Mouse (Mus musculus): ENCODE results near the gene Arhgap28. TPM values are rescaled to one million over a fixed set of nuclear protein-coding genes. Genes with fewer than 3 reads are reported as not detected.
"Not testable (repeated sequence)": the region's sequence is repeated elsewhere in the genome, so short reads cannot be mapped to it uniquely, and the experiment has no call there.

Gene Arhgap28
- polyA plus RNA-seq, 1 experiment = 9.4 TPM

GRCm38 (mm10) chr17:67866541-67867241 lies 137.2 kb downstream of the Arhgap28 start:
- DNase-seq (ENCODE audit: low read depth) = peak; percentile 14
- TF ChIP-seq POLR2A (IDR thresholded peaks at IDR 0.05; ENCODE audit: borderline replicate concordance, extremely low read depth, insufficient read depth, insufficient read length, poor library complexity, severe bottlenecking) (no peak), CTCF (IDR thresholded peaks at IDR 0.05; ENCODE audit: borderline replicate concordance, extremely low read depth, insufficient read depth, insufficient read length) (no peak)

GRCm38 (mm10) chr17:67866026-67866425 lies 137.9 kb downstream of the Arhgap28 start:
- TF ChIP-seq POLR2A (IDR thresholded peaks at IDR 0.05; ENCODE audit: borderline replicate concordance, extremely low read depth, insufficient read depth, insufficient read length, poor library complexity, severe bottlenecking) = no peak
- no peak for TF ChIP-seq CTCF (IDR thresholded peaks at IDR 0.05; ENCODE audit: borderline replicate concordance, extremely low read depth, insufficient read depth, insufficient read length)
- peak; percentile 41 for DNase-seq (ENCODE audit: low read depth)

DNA sequence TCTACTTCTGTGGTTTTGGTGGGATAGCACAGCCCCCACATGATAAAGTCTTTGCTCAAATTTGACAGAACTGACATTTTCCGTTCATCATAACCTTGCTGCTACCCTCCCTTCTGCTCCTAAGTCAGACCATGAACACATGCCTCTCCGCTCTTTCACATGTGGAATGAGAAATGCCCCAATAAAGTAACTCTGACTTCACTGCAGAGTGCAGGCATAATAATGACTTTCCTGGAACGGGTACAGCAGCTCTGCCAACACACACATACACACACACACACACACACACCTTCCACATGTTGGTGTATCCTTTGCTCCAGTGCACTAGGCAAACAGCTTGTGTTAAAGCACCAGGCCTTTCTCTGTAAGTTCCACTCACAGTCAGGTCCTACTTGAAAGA lies 139.0 kb downstream of the Arhgap28 start:
- no peak for DNase-seq (ENCODE audit: low read depth)
- TF ChIP-seq POLR2A (IDR thresholded peaks at IDR 0.05; ENCODE audit: borderline replicate concordance, extremely low read depth, insufficient read depth, insufficient read length, poor library complexity, severe bottlenecking) (no peak), CTCF (IDR thresholded peaks at IDR 0.05; ENCODE audit: borderline replicate concordance, extremely low read depth, insufficient read depth, insufficient read length) (no peak)

- TF ChIP-seq CTCF (IDR thresholded peaks at IDR 0.05; ENCODE audit: borderline replicate concordance, extremely low read depth, insufficient read depth, insufficient read length) (no peak), POLR2A (IDR thresholded peaks at IDR 0.05; ENCODE audit: borderline replicate concordance, extremely low read depth, insufficient read depth, insufficient read length, poor library complexity, severe bottlenecking) (no peak)
- DNase-seq (ENCODE audit: low read depth) = no peak
Measured at GRCm38 (mm10) chr17:67864363-67864762, 139.6 kb downstream of the Arhgap28 start.

DNA sequence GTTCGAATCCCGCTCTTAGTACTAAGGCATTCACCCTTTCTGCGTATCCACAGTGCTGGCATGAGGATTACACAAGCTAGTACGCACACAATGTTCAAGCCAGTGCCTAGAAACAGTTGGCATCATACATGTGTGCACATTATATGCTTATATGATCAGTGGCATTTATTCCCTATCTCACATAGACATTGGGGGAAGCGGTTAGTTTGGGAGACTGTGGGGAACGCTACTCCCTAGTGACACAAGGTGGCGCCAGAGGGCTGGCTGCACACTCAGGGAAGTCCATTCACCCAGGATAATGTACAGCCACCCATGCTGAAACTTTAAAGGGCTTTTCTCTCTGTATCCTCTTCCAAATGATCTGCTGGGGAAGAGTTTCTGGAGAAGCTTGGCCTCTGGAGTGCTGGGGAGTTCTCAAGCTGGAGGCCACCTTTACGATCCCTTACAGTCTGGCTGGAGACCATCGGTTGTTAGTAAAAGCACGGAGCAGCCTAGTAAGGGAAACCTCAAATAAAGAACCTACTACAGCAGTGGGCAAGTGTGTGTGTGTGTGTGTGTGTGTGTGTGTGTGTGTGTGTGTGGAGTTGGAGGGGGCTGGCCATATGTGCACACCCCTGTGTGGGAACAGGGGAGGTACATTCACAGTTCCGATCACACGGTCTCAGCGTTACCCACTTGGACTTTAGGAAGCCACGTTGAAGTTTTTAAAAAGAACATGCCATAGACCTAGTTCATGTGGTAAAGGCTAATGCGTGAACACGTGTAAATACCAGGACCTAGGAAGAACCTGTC lies 142.0 kb downstream of the Arhgap28 start:
- peak; percentile 84 for DNase-seq (ENCODE audit: low read depth)
- TF ChIP-seq POLR2A (IDR thresholded peaks at IDR 0.05; ENCODE audit: borderline replicate concordance, extremely low read depth, insufficient read depth, insufficient read length, poor library complexity, severe bottlenecking) (no peak), CTCF (IDR thresholded peaks at IDR 0.05; ENCODE audit: borderline replicate concordance, extremely low read depth, insufficient read depth, insufficient read length) (peak; percentile 97)

DNA sequence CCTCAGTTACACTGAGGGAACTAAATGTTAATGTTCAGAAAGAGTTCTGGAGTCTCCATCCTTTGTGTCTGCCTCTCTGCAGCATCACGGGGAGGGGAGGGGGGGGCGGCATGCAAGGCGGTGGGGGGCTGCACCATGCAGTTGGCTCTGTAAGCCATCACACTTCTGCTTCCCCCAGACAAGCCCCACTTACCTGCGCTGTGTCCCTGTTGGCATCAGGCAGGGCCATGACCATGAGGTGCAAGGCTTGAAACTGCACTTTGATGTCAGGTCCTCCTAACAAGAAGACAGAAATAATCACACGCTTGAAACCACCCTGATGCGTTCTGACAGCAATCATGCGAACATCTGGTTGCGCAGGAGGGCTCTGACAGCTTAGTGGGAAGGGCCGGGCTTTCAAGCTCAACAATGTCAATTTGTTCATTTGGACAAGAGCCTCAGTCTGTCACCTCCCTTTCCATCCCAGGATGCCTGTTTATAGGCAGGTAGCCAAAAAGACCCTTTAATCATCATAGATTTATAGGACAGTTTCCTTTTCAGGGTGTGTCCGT lies 142.8 kb downstream of the Arhgap28 start:
- TF ChIP-seq POLR2A (IDR thresholded peaks at IDR 0.05; ENCODE audit: borderline replicate concordance, extremely low read depth, insufficient read depth, insufficient read length, poor library complexity, severe bottlenecking) = no peak
- TF ChIP-seq CTCF (IDR thresholded peaks at IDR 0.05; ENCODE audit: borderline replicate concordance, extremely low read depth, insufficient read depth, insufficient read length) = no peak
- peak; percentile 43 for DNase-seq (ENCODE audit: low read depth)

GRCm38 (mm10) chr17:67841494-67841893 lies 162.4 kb downstream of the Arhgap28 start:
- DNase-seq (ENCODE audit: low read depth) = not testable (repeated sequence)

- TF ChIP-seq POLR2A (IDR thresholded peaks at IDR 0.05; ENCODE audit: borderline replicate concordance, extremely low read depth, insufficient read depth, insufficient read length, poor library complexity, severe bottlenecking) (no peak), CTCF (IDR thresholded peaks at IDR 0.05; ENCODE audit: borderline replicate concordance, extremely low read depth, insufficient read depth, insufficient read length) (no peak)
- DNase-seq (ENCODE audit: low read depth) = no peak
Measured at GRCm38 (mm10) chr17:67838948-67839347, 165.0 kb downstream of the Arhgap28 start.

DNA sequence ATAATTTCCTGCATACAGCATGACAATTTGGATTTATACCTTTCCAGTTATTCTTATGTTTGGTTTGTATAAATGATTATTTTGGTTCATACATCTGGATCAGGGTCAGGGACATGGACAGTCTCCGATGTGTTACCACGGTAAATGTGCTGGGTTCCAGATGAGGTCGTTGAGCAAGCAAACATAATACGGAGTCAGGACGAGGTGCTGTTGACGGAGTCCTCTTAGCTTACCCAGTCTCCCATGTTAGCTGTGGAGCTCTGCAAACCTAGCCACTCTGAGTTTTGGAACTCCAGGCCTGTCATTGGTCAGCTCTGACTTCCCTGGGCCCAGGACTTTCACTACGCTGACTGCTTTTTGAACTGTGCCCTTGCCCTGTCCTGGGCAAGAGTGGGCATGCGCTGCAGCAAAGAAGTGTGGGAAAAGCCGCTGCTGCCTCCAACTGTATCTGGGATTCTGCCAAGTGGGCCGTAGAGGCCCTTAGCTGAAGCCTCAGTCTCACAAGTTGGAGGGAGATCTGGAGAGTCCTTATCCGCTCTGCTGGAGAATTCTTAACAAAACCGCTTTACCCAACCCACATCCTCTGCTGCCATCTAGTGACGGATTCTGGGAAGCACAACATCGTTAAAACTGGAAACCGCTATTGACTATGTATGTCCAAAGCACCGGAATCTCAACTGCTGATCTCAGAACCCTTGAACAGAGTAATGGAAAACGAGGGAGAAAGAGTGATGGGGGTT lies 166.4 kb downstream of the Arhgap28 start:
- peak; percentile 90 for DNase-seq (ENCODE audit: low read depth)
- TF ChIP-seq CTCF (IDR thresholded peaks at IDR 0.05; ENCODE audit: borderline replicate concordance, extremely low read depth, insufficient read depth, insufficient read length) (peak; percentile 85), POLR2A (IDR thresholded peaks at IDR 0.05; ENCODE audit: borderline replicate concordance, extremely low read depth, insufficient read depth, insufficient read length, poor library complexity, severe bottlenecking) (no peak)

DNA sequence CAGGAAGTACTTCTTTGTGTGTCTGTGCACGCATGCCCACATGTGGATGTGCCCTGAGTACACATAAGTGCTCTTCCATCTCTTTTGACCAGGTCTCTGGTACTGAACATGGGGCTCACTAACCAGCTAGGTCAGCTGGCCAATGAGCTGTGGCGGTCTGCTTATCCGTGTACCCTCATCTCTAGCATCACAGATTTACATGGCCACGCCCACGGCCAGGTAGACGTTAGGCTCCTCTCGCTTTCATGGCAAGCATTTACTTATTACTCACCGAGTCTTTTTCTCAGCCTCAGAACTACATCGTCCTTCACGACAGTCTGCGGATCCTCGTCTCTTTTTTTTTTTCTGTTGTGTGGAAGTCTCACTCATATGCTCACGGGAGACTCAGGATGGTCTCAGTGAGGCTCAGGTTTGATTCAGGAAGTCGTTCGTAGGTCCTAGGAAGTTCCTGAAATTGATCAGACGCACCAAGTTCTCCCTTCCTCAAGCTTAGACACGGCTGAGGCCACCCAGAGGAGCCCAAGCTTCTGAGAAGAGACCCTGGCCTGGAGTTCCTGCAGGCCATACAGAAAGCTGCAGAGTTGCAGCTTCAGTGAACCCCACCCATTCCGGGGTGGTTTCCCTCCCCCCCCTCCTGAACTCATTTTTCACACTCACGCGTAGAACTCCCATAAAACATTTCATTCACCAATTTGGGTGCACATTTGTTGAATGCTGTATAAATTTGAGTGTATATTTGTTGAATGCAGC lies 167.6 kb downstream of the Arhgap28 start:
- TF ChIP-seq POLR2A (IDR thresholded peaks at IDR 0.05; ENCODE audit: borderline replicate concordance, extremely low read depth, insufficient read depth, insufficient read length, poor library complexity, severe bottlenecking) (no peak), CTCF (IDR thresholded peaks at IDR 0.05; ENCODE audit: borderline replicate concordance, extremely low read depth, insufficient read depth, insufficient read length) (no peak)
- no peak for DNase-seq (ENCODE audit: low read depth)

DNA sequence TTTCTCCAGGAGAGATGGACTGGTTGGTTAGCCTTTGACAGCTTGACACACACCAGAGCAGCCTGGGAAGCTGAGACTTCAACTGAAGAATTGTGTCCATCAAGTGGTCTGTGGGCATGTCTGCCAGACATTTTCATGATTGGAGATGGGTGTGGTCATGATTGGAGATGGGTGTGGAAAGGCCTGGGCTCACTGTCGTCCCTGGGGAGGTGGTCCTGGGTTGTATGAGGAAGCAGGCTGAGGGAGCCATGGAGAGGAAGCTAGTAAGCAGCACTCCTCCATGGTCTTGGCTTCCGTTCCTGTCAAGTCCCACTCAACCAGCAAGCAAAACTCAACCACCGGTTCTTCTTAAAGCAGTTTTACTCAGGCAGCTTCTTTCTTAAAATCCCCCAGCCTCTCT lies 176.5 kb downstream of the Arhgap28 start:
- TF ChIP-seq CTCF (IDR thresholded peaks at IDR 0.05; ENCODE audit: borderline replicate concordance, extremely low read depth, insufficient read depth, insufficient read length) (no peak), POLR2A (IDR thresholded peaks at IDR 0.05; ENCODE audit: borderline replicate concordance, extremely low read depth, insufficient read depth, insufficient read length, poor library complexity, severe bottlenecking) (no peak)
- no peak for DNase-seq (ENCODE audit: low read depth)
